Mouse (Mus musculus): ENCODE data around the gene Sipa1l1.

DNA sequence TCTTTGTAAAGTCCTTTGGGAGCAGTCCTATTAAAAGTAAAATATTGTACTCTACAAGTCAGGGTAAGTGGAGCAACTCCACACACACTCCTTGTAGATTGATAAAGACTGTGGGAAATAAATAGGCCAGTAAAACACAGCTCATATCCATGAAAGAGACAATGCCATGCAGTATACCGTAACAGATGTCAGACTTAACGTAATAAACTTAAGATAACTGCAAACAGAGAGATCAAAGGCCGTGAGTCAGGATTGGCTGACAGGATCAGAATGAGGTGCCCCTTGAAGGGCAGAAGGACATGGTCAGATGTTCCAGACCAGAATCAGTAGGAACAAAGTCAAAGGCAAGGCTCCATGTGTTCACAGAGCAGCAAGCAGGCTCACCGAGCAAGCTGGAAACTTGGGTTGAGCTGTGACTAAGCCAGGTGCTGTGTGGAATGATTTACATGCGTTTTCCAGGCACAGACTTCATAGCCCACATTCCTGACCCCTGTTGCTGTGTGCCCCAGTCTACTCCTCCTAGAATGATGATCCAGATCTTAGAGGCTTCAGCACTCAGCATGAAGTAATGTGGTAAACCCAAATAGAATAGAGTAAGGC lies 196.3 kb downstream of the Sipa1l1 start:
- TF ChIP-seq CHD2 (IDR thresholded peaks at IDR 0.05; ENCODE audit: low read length) = no peak
- no peak for TF ChIP-seq POLR2A (IDR thresholded peaks at IDR 0.05; ENCODE audit: low read depth, low read length)
- no peak for TF ChIP-seq CTCF (conservative IDR thresholded peaks at IDR 0.05 in 1 of 2, IDR thresholded peaks at IDR 0.05 in 1 of 2; ENCODE audit: low read depth in 2 of 2, low read length in 2 of 2)
- TF ChIP-seq E2F4 (IDR thresholded peaks at IDR 0.05; ENCODE audit: insufficient replicate concordance, low read depth, low read length) = no peak
